ENCODE assay signal across 16 mouse cellular contexts in the genomic region with DNA sequence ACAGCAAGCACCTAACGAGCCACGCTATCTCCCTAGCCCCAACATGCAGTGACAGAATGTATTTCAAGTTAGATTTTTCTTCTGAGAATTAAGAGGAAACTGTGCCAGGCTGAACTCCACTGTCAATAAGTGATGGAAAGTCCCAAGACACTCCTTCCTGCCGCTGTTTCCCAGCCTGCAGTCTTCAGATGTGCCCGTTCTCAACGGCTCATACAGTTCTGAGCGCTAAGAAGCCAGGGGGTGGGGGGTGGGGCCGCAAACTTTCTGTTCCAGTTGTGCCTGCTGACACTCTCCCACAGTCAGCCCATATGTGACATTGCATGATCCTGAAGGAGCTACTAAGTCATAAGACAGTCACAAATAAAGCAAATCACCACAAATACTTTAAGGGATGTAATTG.
A peak's percentile ranks its signal among the peaks of the same experiment; 100 is the strongest.
DNase-seq lines count a peak whose midpoint lies in the region; TF ChIP-seq lines count a peak whose summit lies in the region.
"Had no signal": no experiment of that assay in that cellular context is flagged by ENCODE, and none has a peak within 500 bp of the region (broad histone marks: within the 10 kb centered on the region; RNA-seq: fewer than 3 reads in every experiment).

No protein-coding gene starts in this region.

- TF ChIP-seq CTCF in spleen, adult 2 months (IDR thresholded peaks at IDR 0.05; ENCODE audit: extremely low read depth, insufficient read depth, insufficient read length, insufficient replicate concordance): no peak

- 26% methylated on average over 7 of the region's 7 CpGs for WGBS in spleen, adult 2 months

- peak; percentile 70 for DNase-seq in heart, adult 11 months
- DNase-seq in heart, adult 8-10 months (ENCODE audit: low spot score): no peak
- DNase-seq in spleen, adult 2 months (ENCODE audit: low read depth in 1 of 2, low spot score in 2 of 2): no peak
- DNase-seq in spleen, adult 12 weeks (ENCODE audit: low spot score): no peak
- no peak for DNase-seq in frontal cortex, adult 2 months (ENCODE audit: extremely low spot score in 1 of 2, low spot score in 1 of 2)
- DNase-seq: adrenal gland, adult 2 months; adrenal gland, postnatal 10 days; adrenal gland, postnatal 25 days; cerebellum, adult 11-12 months; cerebellum, adult 2 months; cerebellum, adult 9-10 months; cerebellum, postnatal 10 days; cerebellum, postnatal 25 days; forebrain, postnatal 0 days had no signal

- H3K36me3 ChIP-seq in spleen, adult 2 months (ENCODE audit: control insufficient read depth, insufficient read depth, low read length): no peaks in the 10 kb centered on the region
- H3K36me3 ChIP-seq: forebrain, embryonic 15.5 days had no signal

- no peaks in the 10 kb centered on the region for H3K27me3 ChIP-seq in spleen, adult 2 months (ENCODE audit: control insufficient read depth, insufficient read depth, low read length)
- H3K27me3 ChIP-seq: forebrain, embryonic 13.5 days; forebrain, embryonic 15.5 days had no signal

- no peak overlapping the region for H3K4me3 ChIP-seq in spleen, adult 2 months (ENCODE audit: extremely low read depth, insufficient read depth, insufficient read length)
- H3K4me3 ChIP-seq: forebrain, embryonic 13.5 days; forebrain, embryonic 15.5 days had no signal

- no peak for TF ChIP-seq POLR2A in spleen, adult 2 months (IDR thresholded peaks at IDR 0.05; ENCODE audit: low read depth, low read length)

- H3K27ac ChIP-seq in spleen, adult 2 months (ENCODE audit: insufficient read depth, low read length): peak overlapping the region; percentile 48; the same call in 1 of the 2 replicates
- H3K27ac ChIP-seq: forebrain, embryonic 13.5 days; forebrain, embryonic 15.5 days had no signal

- H3K4me1 ChIP-seq in spleen, adult 2 months (ENCODE audit: control insufficient read depth, insufficient read depth, insufficient read length): no peaks in the 10 kb centered on the region
- H3K4me1 ChIP-seq: forebrain, embryonic 15.5 days had no signal
